Mouse (Mus musculus) G1E (cell line): Measurements from ENCODE around the gene Gal. TPM values are rescaled to one million over a fixed set of nuclear protein-coding genes. Genes with fewer than 3 reads are reported as not detected.

Source experiments
- ATAC-seq: 2 replicates; pipeline ENCODE4 v1.8.0; 2016; ENCODE audit warnings: mild to moderate bottlenecking; ENCODE audit not compliant: insufficient number of reproducible peaks, poor library complexity, low FRiP score, severe bottlenecking; ENCODE audit errors: extremely low read depth
- DNase-seq: peaks from one replicate; pipeline ENCODE4 v3.0.0; 2012; ENCODE audit warnings: low spot score
- H3K27me3 ChIP-seq: 2 replicates; pipeline ENCODE4 v1.6.1; 2012; ENCODE audit warnings: mild to moderate bottlenecking, low read length, inconsistent platforms; ENCODE audit not compliant: insufficient read depth
- H3K36me3 ChIP-seq: replicated peaks from 2 replicates; pipeline ENCODE3; 2012; ENCODE audit warnings: mild to moderate bottlenecking, inconsistent platforms
- H3K4me1 ChIP-seq: 2 replicates; pipeline ENCODE4 v1.6.1; 2012; ENCODE audit warnings: low read depth, low read length, inconsistent platforms, mixed read lengths; ENCODE audit not compliant: insufficient read depth
- H3K4me3 ChIP-seq: 2 replicates; pipeline ENCODE4 v1.5.1; 2012; ENCODE audit warnings: low read depth, mild to moderate bottlenecking, inconsistent platforms, low read length, moderate library complexity, mixed read lengths
- H3K9me3 ChIP-seq: replicated peaks from 2 replicates; pipeline ENCODE4 v1.6.1; 2012; ENCODE audit warnings: inconsistent platforms
- CTCF ChIP-seq: IDR thresholded peaks from 2 replicates; pipeline ENCODE4 v1.5.1; 2012; ENCODE audit warnings: low read depth, low read length, inconsistent platforms, mixed read lengths
- GATA1 ChIP-seq: IDR thresholded peaks from 2 replicates; pipeline ENCODE4 v1.6.1; 2012; ENCODE audit warnings: borderline replicate concordance, low read length, inconsistent platforms, mixed read lengths
- GATA2 ChIP-seq: IDR thresholded peaks from 2 replicates; pipeline ENCODE4 v1.6.1; 2012; ENCODE audit warnings: low read depth, low read length, inconsistent platforms, borderline replicate concordance
- POLR2AphosphoS5 ChIP-seq: IDR thresholded peaks from 2 replicates; pipeline ENCODE4 v1.6.1; 2012; ENCODE audit warnings: low read depth, low read length, inconsistent platforms; ENCODE audit not compliant: insufficient replicate concordance
- TAL1 ChIP-seq: conservative IDR thresholded peaks from 2 replicates; pipeline ENCODE4 v1.6.1; 2012; ENCODE audit warnings: low read depth, low read length, inconsistent platforms, mixed read lengths
- polyA plus RNA-seq: library from polyadenylated mRNA; stranded (reverse); fragments of >175 nt; gene quantifications from 2 replicates; pipeline ENCODE4 v1.2.3, GENCODE M21; 2012
- total RNA-seq, 2 experiments: library from RNA; stranded (forward) in 1 of 2; stranded (reverse) in 1 of 2; fragments of 200-1000 nt in 1 of 2; fragments of >200 nt in 1 of 2; fragmentation: Nextera tagmentation in 1 of 2; gene quantifications; 2 replicates each; pipeline ENCODE4 v1.2.3; 2014 to 2017

The Gal gene
- total and polyA plus RNA-seq, 3 experiments = not detected

DNA sequence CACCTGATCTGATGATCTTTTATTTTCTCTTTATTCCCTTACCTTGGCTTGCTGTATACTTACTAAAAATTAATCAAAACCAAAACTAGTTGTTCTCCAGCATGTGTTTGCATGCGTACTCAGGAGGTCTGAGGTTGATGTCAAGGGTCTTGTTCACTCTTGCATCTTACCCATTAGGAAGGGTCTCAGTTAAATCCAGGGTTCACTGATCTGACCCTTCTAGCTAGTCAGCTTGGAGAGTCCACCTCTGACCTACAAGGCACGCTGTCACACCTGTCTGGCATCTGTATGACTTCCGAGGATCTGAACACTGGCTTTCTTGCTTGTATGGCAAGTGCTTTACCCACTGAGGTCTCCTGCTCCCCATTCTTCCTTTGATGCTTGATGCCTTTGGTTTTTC lies 36.4 kb upstream of the Gal start:
- Histone ChIP-seq H3K4me3 (no peak overlapping the region), H3K36me3 (peaks cover 30% of the 10 kb centered on the region), H3K9me3 (no peaks in the 10 kb centered on the region; the same call in 1 of the 2 replicates), H3K27me3 (no peaks in the 10 kb centered on the region), H3K4me1 (peaks cover 7% of the 10 kb centered on the region; the same call in 1 of the 2 replicates)
- DNase-seq (no peak), ATAC-seq (no peak)
- TF ChIP-seq GATA1 (no peak), POLR2AphosphoS5 (no peak), CTCF (no peak)

DNA sequence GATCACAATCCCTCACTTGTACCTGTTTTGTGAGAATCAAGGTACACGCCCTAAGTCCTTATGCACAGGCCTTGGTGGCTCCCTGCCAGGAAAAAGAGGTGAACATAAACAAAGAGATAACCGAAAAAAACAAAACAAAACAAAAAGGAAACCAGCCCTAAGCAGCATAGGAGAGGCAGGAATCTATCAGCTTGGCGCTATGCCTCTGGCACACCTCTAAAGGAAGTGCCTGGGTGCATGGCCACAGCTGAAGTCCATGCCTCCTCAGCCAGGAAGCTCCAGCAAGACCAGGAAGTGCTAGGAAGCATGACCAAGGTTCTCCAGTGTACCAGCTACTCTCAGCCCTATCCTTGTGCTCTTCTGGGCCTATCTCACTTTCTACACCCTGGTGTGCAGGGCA lies 34.9 kb upstream of the Gal start:
- ATAC-seq = no peak
- H3K9me3 ChIP-seq = no peaks in the 10 kb centered on the region; the same call in 1 of the 2 replicates

GRCm38 (mm10) chr19:3447348-3447747 lies 33.0 kb upstream of the Gal start:
- H3K27me3 ChIP-seq = peaks cover 19% of the 10 kb centered on the region
- H3K4me3 ChIP-seq = no peak overlapping the region
- ATAC-seq (no peak), DNase-seq (no peak)
- H3K36me3 ChIP-seq = no peaks in the 10 kb centered on the region
- no peak for TF ChIP-seq CTCF
- no peak for TF ChIP-seq GATA1
- no peak for TF ChIP-seq TAL1
- no peak for TF ChIP-seq POLR2AphosphoS5
- TF ChIP-seq GATA2 = no peak
- H3K9me3 ChIP-seq = no peaks in the 10 kb centered on the region; the same call in 1 of the 2 replicates
- H3K4me1 ChIP-seq = peaks cover 7% of the 10 kb centered on the region; the same call in 1 of the 2 replicates

More for the DNA sequence above, 34.9 kb upstream of the Gal start:
- peaks cover 4% of the 10 kb centered on the region for H3K27me3 ChIP-seq
- DNase-seq = no peak
- H3K4me1 ChIP-seq = peaks cover 7% of the 10 kb centered on the region; the same call in 1 of the 2 replicates
- no peak overlapping the region for H3K4me3 ChIP-seq
- H3K36me3 ChIP-seq = peaks cover 16% of the 10 kb centered on the region
- TF ChIP-seq GATA2 = no peak
- no peak for TF ChIP-seq TAL1
- no peak for TF ChIP-seq CTCF

DNA sequence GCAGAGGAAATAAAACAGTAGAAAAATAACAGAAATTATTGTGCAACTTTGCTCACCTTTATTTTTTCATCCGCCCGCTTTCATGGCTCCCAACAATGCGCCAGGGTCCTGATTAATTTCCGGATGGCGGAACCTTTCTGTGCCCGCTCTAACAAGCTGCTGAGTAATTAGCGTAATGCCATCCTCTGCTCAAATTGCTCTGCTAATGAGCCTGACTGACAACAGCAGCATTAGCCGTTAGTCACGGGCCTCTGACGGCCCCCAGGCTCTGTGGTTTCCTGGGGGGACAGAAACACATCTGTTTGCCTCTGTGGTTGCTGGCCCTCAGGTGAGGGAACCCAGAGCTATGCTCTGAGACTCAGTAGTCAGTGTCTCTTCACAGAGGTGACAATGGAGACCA lies 26.7 kb upstream of the Gal start:
- ATAC-seq (no peak), DNase-seq (no peak)
- Histone ChIP-seq H3K27me3 (peaks cover 54% of the 10 kb centered on the region), H3K4me3 (no peak overlapping the region), H3K36me3 (no peaks in the 10 kb centered on the region), H3K4me1 (no peaks in the 10 kb centered on the region), H3K9me3 (no peaks in the 10 kb centered on the region)
- TF ChIP-seq GATA1 (no peak), GATA2 (no peak), POLR2AphosphoS5 (no peak), CTCF (no peak), TAL1 (no peak)

DNA sequence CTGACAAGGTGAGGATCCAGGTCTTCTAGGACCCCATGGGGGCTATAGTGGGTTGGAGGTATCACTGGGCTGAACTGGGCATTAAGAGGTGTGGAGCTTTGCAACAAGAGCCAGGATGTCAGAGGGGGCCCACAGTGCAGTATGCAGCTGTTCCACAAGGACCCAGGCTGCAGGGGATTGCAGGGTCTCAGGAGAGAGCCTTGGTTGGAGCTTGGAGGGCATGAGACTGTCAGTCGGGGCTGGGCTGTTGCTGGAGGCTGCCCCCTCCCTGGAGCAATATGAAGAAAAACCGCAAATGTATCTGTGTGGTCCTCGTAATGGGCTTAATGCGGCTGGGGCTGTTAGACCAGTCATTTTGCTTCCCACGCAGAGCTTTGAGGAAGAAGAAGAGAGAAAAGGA lies 26.3 kb upstream of the Gal start:
- no peak for TF ChIP-seq CTCF
- no peak for TF ChIP-seq POLR2AphosphoS5
- no peak for TF ChIP-seq TAL1
- no peak for TF ChIP-seq GATA2
- no peak for TF ChIP-seq GATA1
- ATAC-seq = no peak
- no peak for DNase-seq

DNA sequence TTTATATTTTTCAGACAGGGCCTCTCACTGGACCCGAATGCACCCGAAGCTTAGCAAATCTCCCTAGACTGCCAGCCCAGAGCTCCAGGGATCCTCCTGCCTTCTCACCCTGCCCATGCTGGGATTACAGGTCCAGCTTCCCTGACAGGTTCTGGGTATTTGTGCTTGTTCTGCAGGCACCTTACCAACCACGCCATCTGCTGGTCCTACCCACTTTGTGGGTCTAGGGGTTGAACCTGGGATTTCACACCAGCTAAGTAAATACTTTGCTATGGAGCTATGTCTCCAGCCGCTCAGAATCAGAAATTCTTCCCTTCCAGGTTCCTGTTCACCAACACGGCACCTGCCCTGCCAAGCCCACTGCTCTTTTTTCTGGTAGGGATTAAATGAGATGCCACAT lies 23.6 kb upstream of the Gal start:
- ATAC-seq = no peak
- Histone ChIP-seq H3K9me3 (no peaks in the 10 kb centered on the region), H3K4me3 (no peak overlapping the region), H3K27me3 (peaks cover 54% of the 10 kb centered on the region), H3K36me3 (no peaks in the 10 kb centered on the region), H3K4me1 (no peaks in the 10 kb centered on the region)
- no peak for TF ChIP-seq GATA2
- no peak for DNase-seq

More for the DNA sequence above, 26.3 kb upstream of the Gal start:
- H3K9me3 ChIP-seq = no peaks in the 10 kb centered on the region
- no peaks in the 10 kb centered on the region for H3K4me1 ChIP-seq
- no peaks in the 10 kb centered on the region for H3K36me3 ChIP-seq
- H3K27me3 ChIP-seq = peaks cover 57% of the 10 kb centered on the region
- H3K4me3 ChIP-seq = no peak overlapping the region

GRCm38 (mm10) chr19:3436840-3437239 lies 22.5 kb upstream of the Gal start:
- ATAC-seq (no peak), DNase-seq (peak; percentile 35)
- Histone ChIP-seq H3K27me3 (peaks cover 46% of the 10 kb centered on the region), H3K4me3 (no peak overlapping the region), H3K36me3 (no peaks in the 10 kb centered on the region), H3K9me3 (no peaks in the 10 kb centered on the region), H3K4me1 (no peaks in the 10 kb centered on the region)
- TF ChIP-seq GATA2 (no peak), CTCF (peak; percentile 45), GATA1 (no peak), TAL1 (no peak)
